Mouse (Mus musculus) liver, embryonic 11.5 days (tissue): Measurements from ENCODE around the gene Rab34. TPM values are rescaled to one million over a fixed set of nuclear protein-coding genes. Genes with fewer than 3 reads are reported as not detected.

Experiments
- ATAC-seq: fragments of 200-750 bp; cut with Nextera tagmentation; replicated peaks from 2 replicates; pipeline ENCODE4 v1.8.0; 2017; ENCODE audit warnings: moderate number of reproducible peaks, mild to moderate bottlenecking, moderate TSS enrichment, moderate library complexity; ENCODE audit not compliant: low FRiP score
- DNase-seq: peaks from one replicate; pipeline ENCODE4 v3.0.0-alpha.2; 2017; ENCODE audit warnings: low spot score
- H3K27ac ChIP-seq: fragments of 300-500 bp; sonication (generic); 2 replicates; pipeline ENCODE4 v1.5.1; 2014; ENCODE audit warnings: mild to moderate bottlenecking, low read depth, low read length, control low read depth
- H3K27me3 ChIP-seq: fragments of 300-500 bp; sonication (generic); replicated peaks from 2 replicates; pipeline ENCODE4 v1.6.1; 2014; ENCODE audit warnings: low read length, mixed read lengths; ENCODE audit not compliant: control insufficient read depth, insufficient read depth
- H3K36me3 ChIP-seq: fragments of 300-500 bp; sonication (generic); 2 replicates; pipeline ENCODE4 v1.6.1; 2014; ENCODE audit warnings: mild to moderate bottlenecking, low read length, moderate library complexity, mixed read lengths; ENCODE audit not compliant: control insufficient read depth, insufficient read depth
- H3K4me1 ChIP-seq: fragments of 300-500 bp; sonication (generic); replicated peaks from 2 replicates; pipeline ENCODE4 v1.6.1; 2014; ENCODE audit warnings: low read length, mixed read lengths; ENCODE audit not compliant: control insufficient read depth, insufficient read depth
- H3K4me2 ChIP-seq: fragments of 300-500 bp; sonication (generic); 2 replicates; pipeline ENCODE4 v1.6.1; 2014; ENCODE audit warnings: mild to moderate bottlenecking, control low read depth, moderate library complexity
- H3K4me3 ChIP-seq: fragments of 300-500 bp; sonication (generic); 2 replicates; pipeline ENCODE4 v1.5.1; 2014; ENCODE audit warnings: low read depth, low read length, control low read depth
- H3K9ac ChIP-seq: fragments of 300-500 bp; sonication (generic); 2 replicates; pipeline ENCODE4 v1.6.1; 2014; ENCODE audit warnings: low read depth, low read length, control low read depth
- H3K9me3 ChIP-seq: fragments of 300-500 bp; sonication (generic); 2 replicates; pipeline ENCODE4 v1.6.1; 2016; ENCODE audit warnings: low read length, inconsistent platforms, mixed read lengths; ENCODE audit not compliant: control insufficient read depth
- WGBS: fragments of 180-500 bp; shearing (Covaris S2); extraction: QIAGEN DNeasy Blood & Tissue Kit; methylation state at CpG from one replicate; pipeline ENCODE4 v1.1.7; 2014; 5-methylcytosine and 5-hydroxymethylcytosine counted together
- polyA plus RNA-seq: library from polyadenylated mRNA; unstranded; fragments of >200 nt; fragmentation: Nextera tagmentation; extraction: Ambion mirVana; gene quantifications from 2 replicates; pipeline ENCODE4 v1.2.1, GENCODE M21; 2014

Gene Rab34
- polyA plus RNA-seq, 1 experiment from 2014 or later: 42.6 TPM

GRCm38 (mm10) chr11:78168541-78169468, 19.4 kb upstream of the Rab34 start:
- WGBS: 33% methylated on average over 19 of the region's 19 CpGs
- DNase-seq (no peak), ATAC-seq (peak; percentile 57)
- no peaks in the 10 kb centered on the region for H3K9me3 ChIP-seq
- peak overlapping the region; percentile 85 for H3K27ac ChIP-seq
- peak overlapping the region; percentile 41 for H3K4me3 ChIP-seq
- peak overlapping the region; percentile 62 for H3K4me2 ChIP-seq
- peaks cover 3% of the 10 kb centered on the region; the same call in 1 of the 2 replicates for H3K36me3 ChIP-seq
- peak overlapping the region; percentile 60 for H3K9ac ChIP-seq
- H3K27me3 ChIP-seq: no peaks in the 10 kb centered on the region
- peaks cover 39% of the 10 kb centered on the region for H3K4me1 ChIP-seq

- Histone ChIP-seq H3K9me3 (no peaks in the 10 kb centered on the region), H3K4me3 (no peak overlapping the region), H3K27ac (peak overlapping the region; percentile 85; the same call in 1 of the 2 replicates), H3K36me3 (peaks cover 3% of the 10 kb centered on the region; the same call in 1 of the 2 replicates), H3K4me1 (peaks cover 44% of the 10 kb centered on the region), H3K9ac (no peak overlapping the region), H3K4me2 (no peak overlapping the region), H3K27me3 (no peaks in the 10 kb centered on the region)
- WGBS: 90% methylated on average over 15 of the region's 15 CpGs
- DNase-seq: no peak
- no peak for ATAC-seq
Observed at GRCm38 (mm10) chr11:78170306-78170705, 17.9 kb upstream of the Rab34 start.

DNA sequence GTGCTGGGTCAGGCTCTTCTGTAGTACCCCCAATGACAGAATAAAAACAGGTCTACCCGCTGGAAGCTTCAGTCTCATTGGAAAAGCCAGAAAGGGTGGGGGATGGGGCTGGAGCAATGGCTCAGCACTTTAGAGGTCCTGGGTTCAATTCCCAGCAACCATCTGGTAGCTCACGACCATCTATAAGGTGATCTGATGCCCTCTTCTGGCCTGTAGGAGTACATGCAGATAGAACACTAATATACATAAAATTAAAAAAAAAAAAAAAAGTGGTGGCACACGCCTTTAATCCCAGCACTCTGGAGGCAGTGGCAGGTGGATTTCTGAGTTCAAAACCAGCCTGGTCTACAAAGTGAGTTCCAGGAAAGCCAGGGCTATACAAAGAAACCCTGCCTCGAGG, 16.9 kb upstream of the Rab34 start:
- ATAC-seq (no peak), DNase-seq (no peak)
- Histone ChIP-seq H3K9me3 (no peaks in the 10 kb centered on the region), H3K4me3 (no peak overlapping the region), H3K4me2 (no peak overlapping the region), H3K27me3 (no peaks in the 10 kb centered on the region), H3K9ac (no peak overlapping the region), H3K27ac (no peak overlapping the region), H3K4me1 (peaks cover 40% of the 10 kb centered on the region), H3K36me3 (peaks cover 3% of the 10 kb centered on the region; the same call in 1 of the 2 replicates)
- 63% methylated on average over 4 of the region's 4 CpGs for WGBS

DNA sequence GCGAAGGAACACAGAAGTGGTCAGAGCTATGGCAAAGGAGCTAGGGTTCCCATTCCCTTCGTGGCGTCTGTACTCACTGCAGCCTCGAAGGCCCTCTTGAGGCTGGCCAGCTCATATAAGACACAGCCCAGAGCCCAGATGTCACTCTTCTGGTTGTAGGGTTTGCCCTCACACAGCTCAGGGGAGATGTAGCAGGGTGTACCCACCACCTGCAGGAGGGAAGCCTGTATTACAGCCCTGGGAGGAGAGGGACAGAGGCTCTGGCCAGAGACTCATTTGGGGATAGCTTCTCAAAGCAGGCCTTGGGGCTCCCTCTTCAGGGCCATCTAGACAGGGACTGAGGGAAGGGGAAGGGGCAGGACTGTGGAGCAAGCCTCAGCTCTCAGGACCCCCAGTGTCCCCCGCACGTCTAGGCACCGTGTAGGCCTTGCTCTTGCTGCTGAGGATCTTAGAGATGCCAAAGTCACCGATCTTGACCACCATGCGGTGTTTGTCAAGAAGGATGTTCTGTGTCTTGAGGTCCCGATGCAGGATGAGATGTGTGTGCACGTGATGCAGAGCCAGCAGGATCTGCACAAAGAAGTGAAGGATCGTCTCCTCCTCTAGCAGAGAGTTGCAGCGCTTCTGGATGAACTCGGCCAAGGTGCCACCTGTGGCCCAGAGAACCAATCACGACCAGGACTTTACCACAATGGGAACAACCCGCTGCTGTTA, 16.0 kb upstream of the Rab34 start:
- no peaks in the 10 kb centered on the region for H3K27me3 ChIP-seq
- DNase-seq: no peak
- no peak overlapping the region for H3K4me2 ChIP-seq
- no peak overlapping the region for H3K4me3 ChIP-seq
- 86% methylated on average over 16 of the region's 16 CpGs for WGBS
- peaks cover 33% of the 10 kb centered on the region for H3K4me1 ChIP-seq
- 0 out of 2 replicates have a peak overlapping the region, but pooled peaks have one; percentile 6 for H3K9ac ChIP-seq
- H3K9me3 ChIP-seq: no peaks in the 10 kb centered on the region
- ATAC-seq: no peak
- H3K36me3 ChIP-seq: peaks cover 3% of the 10 kb centered on the region; the same call in 1 of the 2 replicates
- no peak overlapping the region for H3K27ac ChIP-seq

- WGBS: 86% methylated on average over 19 of the region's 19 CpGs
- H3K9ac ChIP-seq: no peak overlapping the region
Observed at GRCm38 (mm10) chr11:78172748-78173383, 15.4 kb upstream of the Rab34 start.

GRCm38 (mm10) chr11:78174506-78174905, 13.7 kb upstream of the Rab34 start:
- no peaks in the 10 kb centered on the region for H3K9me3 ChIP-seq
- no peak overlapping the region for H3K27ac ChIP-seq
- peaks cover 3% of the 10 kb centered on the region; the same call in 1 of the 2 replicates for H3K36me3 ChIP-seq
- no peak overlapping the region for H3K9ac ChIP-seq
- WGBS: 87% methylated on average over 3 of the region's 3 CpGs
- ATAC-seq (no peak), DNase-seq (no peak)
- H3K4me1 ChIP-seq: peaks cover 17% of the 10 kb centered on the region
- H3K4me3 ChIP-seq: no peak overlapping the region
- H3K27me3 ChIP-seq: no peaks in the 10 kb centered on the region
- no peak overlapping the region for H3K4me2 ChIP-seq

More at GRCm38 (mm10) chr11:78172748-78173383, 15.4 kb upstream of the Rab34 start:
- H3K4me3 ChIP-seq: no peak overlapping the region
- no peak overlapping the region for H3K27ac ChIP-seq
- no peaks in the 10 kb centered on the region for H3K27me3 ChIP-seq
- no peak for DNase-seq
- H3K9me3 ChIP-seq: no peaks in the 10 kb centered on the region
- no peak for ATAC-seq
- no peak overlapping the region for H3K4me2 ChIP-seq
- H3K4me1 ChIP-seq: peaks cover 31% of the 10 kb centered on the region
- H3K36me3 ChIP-seq: peaks cover 3% of the 10 kb centered on the region; the same call in 1 of the 2 replicates

DNA sequence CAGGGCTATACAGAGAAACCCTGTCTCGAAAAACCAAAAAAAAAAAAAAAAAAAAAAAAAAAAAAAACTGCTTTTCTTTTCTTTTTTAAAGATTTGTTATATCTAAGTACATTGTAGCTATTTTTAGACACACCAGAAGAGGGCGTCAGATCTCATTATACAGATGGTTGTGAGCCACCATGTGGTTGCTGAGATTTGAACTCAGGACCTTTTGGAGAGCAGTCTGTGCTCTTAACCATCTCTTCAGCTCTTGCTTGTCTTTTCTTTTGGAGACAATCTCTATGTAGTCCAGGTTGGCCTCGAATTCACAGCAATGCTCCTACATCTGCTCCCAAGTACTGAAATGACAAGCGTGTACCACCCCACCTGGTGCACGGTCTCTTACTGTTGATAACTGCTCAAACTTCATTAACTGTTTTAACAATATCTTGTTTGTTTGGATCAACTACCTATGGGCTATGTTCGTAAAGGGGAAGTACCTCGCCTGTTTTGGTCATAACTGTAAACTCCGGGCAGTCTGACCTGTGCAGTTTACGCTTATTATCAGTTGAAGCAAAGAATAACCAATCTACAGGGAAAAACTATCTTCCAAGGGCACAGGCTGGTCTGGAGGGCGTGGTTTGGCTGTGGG, 12.3 kb upstream of the Rab34 start:
- peak overlapping the region; percentile 95 for H3K9ac ChIP-seq
- peak overlapping the region; percentile 98 for H3K27ac ChIP-seq
- ATAC-seq: no peak; the same call in 1 of the 2 replicates
- peaks cover 16% of the 10 kb centered on the region for H3K36me3 ChIP-seq
- 3% methylated on average over 9 of the region's 10 CpGs for WGBS
- no peak for DNase-seq
- peaks cover 16% of the 10 kb centered on the region for H3K4me1 ChIP-seq
- no peaks in the 10 kb centered on the region for H3K9me3 ChIP-seq
- peak overlapping the region; percentile 98 for H3K4me3 ChIP-seq
- H3K27me3 ChIP-seq: no peaks in the 10 kb centered on the region
- peak overlapping the region; percentile 92 for H3K4me2 ChIP-seq

DNA sequence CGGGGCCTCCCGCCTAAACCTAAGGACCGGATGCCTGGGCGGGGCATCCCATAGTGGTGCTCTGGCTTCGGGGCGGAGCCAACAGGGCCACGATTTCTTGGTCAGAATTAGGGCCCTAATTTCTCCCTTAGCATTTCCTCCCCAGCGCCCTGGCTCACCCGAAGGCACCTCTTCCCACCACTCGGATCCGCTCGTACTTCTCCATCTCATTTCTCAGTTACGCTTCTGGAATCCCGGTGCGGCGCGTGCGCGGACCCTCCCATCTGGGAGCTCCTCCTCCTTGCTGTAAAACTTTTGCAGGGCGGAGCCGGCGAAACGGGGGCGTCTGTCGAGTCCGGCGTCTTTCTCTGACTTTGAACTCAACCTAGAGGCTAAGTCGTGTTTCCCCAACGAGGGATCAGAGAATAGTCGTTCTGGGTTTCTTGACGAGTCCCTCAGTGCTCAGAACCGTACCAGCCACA, 11.8 kb upstream of the Rab34 start, which contains the start of the genes Nek8 and Tlcd1:
Gene Nek8 (minus strand): TSS at position 274 of the 461 bp plus-strand sequence.
Gene Tlcd1 (plus strand): TSS at position 310 of the 461 bp plus-strand sequence.
- ATAC-seq (peak; percentile 64; the same call in 1 of the 2 replicates), DNase-seq (peak; percentile 94)
- WGBS: under 1% methylated on average over 32 of the region's 32 CpGs
- Histone ChIP-seq H3K27ac (peak within 1 kb of the TSS; percentile 98), H3K9ac (peak within 1 kb of the TSS; percentile 95), H3K4me3 (peak within 1 kb of the TSS; percentile 98), H3K4me2 (peak within 1 kb of the TSS; percentile 92), H3K27me3 (no peaks in the 10 kb centered on the region), H3K9me3 (no peaks in the 10 kb centered on the region), H3K4me1 (peaks cover 18% of the 10 kb centered on the region), H3K36me3 (peaks cover 22% of the 10 kb centered on the region)
